Mouse (Mus musculus) embryo, embryonic 10 days (tissue): ENCODE measurements around the gene Dut.
"Not testable (repeated sequence)": the region's sequence is repeated elsewhere in the genome, so short reads cannot be mapped to it uniquely, and the experiment has no call there.

Experiments used
- DNase-seq: peaks from one replicate; pipeline ENCODE4 v3.0.0-alpha.2; 2015; ENCODE audit warnings: low spot score

Dut gene

GRCm38 (mm10) chr2:125254630-125255029, 7.6 kb downstream of the Dut start:
- DNase-seq, result no peak

GRCm38 (mm10) chr2:125255886-125256285, 8.9 kb downstream of the Dut start:
- DNase-seq, result no peak

- peak; percentile 73 for DNase-seq
These were observed 12.5 kb downstream of the Dut start for GRCm38 (mm10) chr2:125259230-125260120.

GRCm38 (mm10) chr2:125260326-125260725, 13.3 kb downstream of the Dut start:
- no peak for DNase-seq

GRCm38 (mm10) chr2:125263056-125263455, 16.1 kb downstream of the Dut start:
- peak; percentile 74 for DNase-seq

GRCm38 (mm10) chr2:125263753-125264152, 16.8 kb downstream of the Dut start:
- DNase-seq, result no peak

GRCm38 (mm10) chr2:125268876-125269275, 21.9 kb downstream of the Dut start:
- DNase-seq, result peak; percentile 24

- peak; percentile 44 for DNase-seq
These were observed 28.6 kb downstream of the Dut start for GRCm38 (mm10) chr2:125275617-125276016.

GRCm38 (mm10) chr2:125276692-125277091, 29.7 kb downstream of the Dut start:
- DNase-seq, result no peak

- DNase-seq, result no peak
These were observed 31.5 kb downstream of the Dut start for GRCm38 (mm10) chr2:125278474-125278873.

GRCm38 (mm10) chr2:125279995-125280394, 33.0 kb downstream of the Dut start:
- not testable (repeated sequence) for DNase-seq

GRCm38 (mm10) chr2:125282334-125283206, 35.6 kb downstream of the Dut start:
- peak; percentile 36 for DNase-seq

- DNase-seq, result no peak
These were observed 38.8 kb downstream of the Dut start for GRCm38 (mm10) chr2:125285777-125286176.

- no peak for DNase-seq
These were observed 43.4 kb downstream of the Dut start for GRCm38 (mm10) chr2:125290197-125290965.

GRCm38 (mm10) chr2:125291101-125291500, 44.1 kb downstream of the Dut start:
- no peak for DNase-seq

- DNase-seq, result no peak
These were observed 45.6 kb downstream of the Dut start for GRCm38 (mm10) chr2:125292616-125293015.

GRCm38 (mm10) chr2:125293969-125294491, 47.0 kb downstream of the Dut start:
- no peak for DNase-seq

- DNase-seq, result no peak
These were observed 48.5 kb downstream of the Dut start for GRCm38 (mm10) chr2:125295526-125295925.

GRCm38 (mm10) chr2:125298841-125299240, 51.9 kb downstream of the Dut start:
- no peak for DNase-seq

- DNase-seq, result no peak
These were observed 55.1 kb downstream of the Dut start for GRCm38 (mm10) chr2:125301877-125302624.

GRCm38 (mm10) chr2:125302625-125302924, 55.6 kb downstream of the Dut start:
- DNase-seq, result no peak
